16 mouse cellular contexts compared by ENCODE assay signal in genomic region chr7:81644551-81645235, GRCm38 (mm10).
DNase-seq lines count a peak whose midpoint lies in the region; ATAC-seq lines count a peak whose summit lies in the region.
"Had no signal": no experiment of that assay in that cellular context is flagged by ENCODE, and none has a peak within 500 bp of the region (broad histone marks: within the 10 kb centered on the region; RNA-seq: fewer than 3 reads in every experiment).

No protein-coding gene starts in this region.

- no peak overlapping the region for H3K4me2 ChIP-seq in hindbrain, embryonic 15.5 days
- H3K4me2 ChIP-seq in hindbrain, embryonic 12.5 days (replicated peaks): no peak overlapping the region
- H3K4me2 ChIP-seq: embryonic facial prominence, embryonic 15.5 days; lung, embryonic 14.5 days had no signal

- no peaks in the 10 kb centered on the region for H3K9me3 ChIP-seq in hindbrain, embryonic 15.5 days
- no peaks in the 10 kb centered on the region for H3K9me3 ChIP-seq in hindbrain, embryonic 12.5 days (replicated peaks)
- H3K9me3 ChIP-seq: embryonic facial prominence, embryonic 15.5 days had no signal

- peak overlapping the region; percentile 25; the same call in 1 of the 2 replicates for H3K27ac ChIP-seq in hindbrain, embryonic 15.5 days (replicated peaks)
- no peak overlapping the region for H3K27ac ChIP-seq in hindbrain, embryonic 12.5 days
- H3K27ac ChIP-seq: embryonic facial prominence, embryonic 15.5 days had no signal

- no peaks in the 10 kb centered on the region for H3K36me3 ChIP-seq in hindbrain, embryonic 15.5 days
- H3K36me3 ChIP-seq in hindbrain, embryonic 12.5 days: no peaks in the 10 kb centered on the region
- H3K36me3 ChIP-seq: embryonic facial prominence, embryonic 15.5 days had no signal

- H3K4me1 ChIP-seq in hindbrain, embryonic 15.5 days (replicated peaks): peaks cover 20% of the 10 kb centered on the region
- H3K4me1 ChIP-seq in hindbrain, embryonic 12.5 days: peaks cover 11% of the 10 kb centered on the region
- H3K4me1 ChIP-seq: embryonic facial prominence, embryonic 15.5 days had no signal

- ATAC-seq in hindbrain, embryonic 15.5 days (ENCODE audit: low FRiP score, low read depth): peak; percentile 43; the same call in 1 of the 2 replicates
- ATAC-seq in hindbrain, embryonic 12.5 days (ENCODE audit: low FRiP score): no peak
- ATAC-seq: CD4-positive, CD25-positive, alpha-beta regulatory T cell, adult 4 months; intestine, embryonic 16.5 days had no signal

- H3K9ac ChIP-seq in hindbrain, embryonic 15.5 days: no peak overlapping the region
- H3K9ac ChIP-seq in hindbrain, embryonic 12.5 days: no peak overlapping the region
- H3K9ac ChIP-seq: embryonic facial prominence, embryonic 15.5 days; lung, embryonic 14.5 days had no signal

- no peaks in the 10 kb centered on the region for H3K27me3 ChIP-seq in hindbrain, embryonic 15.5 days
- H3K27me3 ChIP-seq in hindbrain, embryonic 12.5 days: no peaks in the 10 kb centered on the region
- H3K27me3 ChIP-seq: embryonic facial prominence, embryonic 15.5 days had no signal

- DNase-seq in cerebellum, adult 18-20 months: peak; percentile 58 to 69
- DNase-seq in cerebellum, postnatal 10 days: peak; percentile 79 to 84
- DNase-seq in heart, postnatal 4 days: peak; percentile 8
- DNase-seq in urinary bladder, postnatal 10 days (ENCODE audit: low spot score): no peak
- DNase-seq in frontal cortex, postnatal 36 days (ENCODE audit: low spot score in 2 of 2): no peak
- DNase-seq: adrenal gland, adult 8-10 months; layer of hippocampus, adult 9-11 months; liver; lung, embryonic 14.5 days; right cerebral cortex, adult 18-20 months; thymus, postnatal 14 days had no signal

- no peak overlapping the region for H3K4me3 ChIP-seq in hindbrain, embryonic 15.5 days
- H3K4me3 ChIP-seq in hindbrain, embryonic 12.5 days: no peak overlapping the region
- H3K4me3 ChIP-seq: embryonic facial prominence, embryonic 15.5 days had no signal

- 41% methylated on average over 7 of the region's 7 CpGs for WGBS in hindbrain, embryonic 15.5 days
- 61% methylated on average over 7 of the region's 7 CpGs for WGBS in hindbrain, embryonic 12.5 days

Comparison
In these comparisons a context has a peak if more than half of its experiments do, and no peak if none do; other contexts are left out.
1. DNase-seq: peak in cerebellum, adult 18-20 months (2 of 2), cerebellum, postnatal 10 days (2 of 2) and heart, postnatal 4 days (single experiment); none in urinary bladder, postnatal 10 days (single experiment) and frontal cortex, postnatal 36 days (0 of 2).